Mouse (Mus musculus) embryonic facial prominence, embryonic 13.5 days (tissue): ENCODE measurements around the gene Zfp219. TPM values are rescaled to one million over a fixed set of nuclear protein-coding genes. Genes with fewer than 3 reads are reported as not detected.

Experiments used
- ATAC-seq: fragments of 200-750 bp; cut with Nextera tagmentation; 2 replicates; pipeline ENCODE4 v1.8.0; 2017; ENCODE audit warnings: low read depth; ENCODE audit not compliant: insufficient number of reproducible peaks, insufficient read depth, low FRiP score, low TSS enrichment
- H3K27ac ChIP-seq: fragments of 300-500 bp; sonication (generic); 2 replicates; pipeline ENCODE4 v1.5.1; 2015; ENCODE audit warnings: moderate library complexity, mild to moderate bottlenecking, inconsistent platforms
- H3K27me3 ChIP-seq: fragments of 300-500 bp; sonication (generic); 2 replicates; pipeline ENCODE4 v1.6.1; 2015; ENCODE audit warnings: mild to moderate bottlenecking, inconsistent platforms
- H3K36me3 ChIP-seq: fragments of 300-500 bp; sonication (generic); 2 replicates; pipeline ENCODE4 v1.6.1; 2015; ENCODE audit warnings: mild to moderate bottlenecking, inconsistent platforms
- H3K4me1 ChIP-seq: fragments of 300-500 bp; sonication (generic); 2 replicates; pipeline ENCODE4 v1.6.1; 2015; ENCODE audit warnings: inconsistent platforms
- H3K4me2 ChIP-seq: fragments of 300-500 bp; sonication (generic); 2 replicates; pipeline ENCODE4 v1.6.1; 2015; ENCODE audit warnings: moderate library complexity, mild to moderate bottlenecking, inconsistent platforms
- H3K4me3 ChIP-seq: fragments of 300-500 bp; sonication (generic); 2 replicates; pipeline ENCODE4 v1.5.1; 2015; ENCODE audit warnings: mild to moderate bottlenecking, inconsistent platforms
- H3K9ac ChIP-seq: fragments of 300-500 bp; sonication (generic); 2 replicates; pipeline ENCODE4 v1.6.1; 2015; ENCODE audit warnings: mild to moderate bottlenecking, inconsistent platforms
- H3K9me3 ChIP-seq: fragments of 300-500 bp; sonication (generic); 2 replicates; pipeline ENCODE4 v1.6.1; 2016; ENCODE audit warnings: inconsistent platforms
- WGBS: fragments of 180-500 bp; shearing (Covaris S2); methylation state at CpG from one replicate; pipeline ENCODE4 v1.1.7; 2015; ENCODE audit warnings: mixed read lengths; 5-methylcytosine and 5-hydroxymethylcytosine counted together
- polyA plus RNA-seq: library from polyadenylated mRNA; unstranded; fragments of >200 nt; fragmentation: Nextera tagmentation; extraction: Ambion mirVana; gene quantifications from 2 replicates; pipeline ENCODE4 v1.2.1, GENCODE M21; 2015

Gene Zfp219
- polyA plus RNA-seq, 1 experiment from 2014 or later, result 31.1 TPM

DNA sequence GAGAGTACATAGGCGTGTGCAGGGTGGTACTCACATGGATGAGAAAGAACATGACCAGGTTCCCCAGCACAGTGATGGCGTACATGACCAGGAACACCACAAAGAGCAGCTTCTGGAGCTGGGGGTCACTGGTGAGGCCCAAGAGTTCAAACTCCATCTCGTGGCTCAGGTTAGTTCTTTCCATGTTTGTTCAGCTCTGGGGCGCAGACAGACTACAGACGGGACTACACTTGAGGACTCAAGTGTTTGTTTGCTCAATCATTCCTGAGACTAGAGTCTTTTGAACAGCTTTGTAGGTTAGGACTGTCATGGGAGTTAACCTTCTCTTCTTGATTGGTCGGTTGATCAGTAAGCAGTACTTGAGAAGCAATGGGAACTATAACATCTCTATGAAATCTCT is 15.4 kb upstream of the Zfp219 start:
- 0 out of 2 replicates have a peak, but pooled peaks cover 3% of the 10 kb centered on the region for H3K9me3 ChIP-seq
- 93% methylated on average over 6 of the region's 6 CpGs for WGBS
- no peaks in the 10 kb centered on the region for H3K27me3 ChIP-seq
- H3K27ac ChIP-seq, result no peak overlapping the region
- H3K4me3 ChIP-seq, result no peak overlapping the region
- H3K9ac ChIP-seq, result no peak overlapping the region
- H3K4me2 ChIP-seq, result no peak overlapping the region
- ATAC-seq, result no peak
- H3K4me1 ChIP-seq, result no peaks in the 10 kb centered on the region
- no peaks in the 10 kb centered on the region for H3K36me3 ChIP-seq

GRCm38 (mm10) chr14:52026342-52026741 is 5.8 kb upstream of the Zfp219 start:
- Histone ChIP-seq H3K9me3 (no peaks in the 10 kb centered on the region), H3K27ac (no peak overlapping the region), H3K27me3 (no peaks in the 10 kb centered on the region), H3K4me1 (peaks cover 13% of the 10 kb centered on the region), H3K4me3 (no peak overlapping the region), H3K9ac (no peak overlapping the region), H3K36me3 (no peaks in the 10 kb centered on the region), H3K4me2 (no peak overlapping the region)
- ATAC-seq, result no peak
- WGBS, result 85% methylated on average over 4 of the region's 4 CpGs

- Histone ChIP-seq H3K9ac (no peak overlapping the region), H3K4me3 (no peak overlapping the region), H3K36me3 (no peaks in the 10 kb centered on the region), H3K9me3 (no peaks in the 10 kb centered on the region), H3K4me1 (peaks cover 22% of the 10 kb centered on the region), H3K4me2 (no peak overlapping the region), H3K27me3 (no peaks in the 10 kb centered on the region), H3K27ac (no peak overlapping the region)
- ATAC-seq, result no peak
- 90% methylated on average over 2 of the region's 2 CpGs for WGBS
Measured at GRCm38 (mm10) chr14:52024133-52024532, 3.6 kb upstream of the Zfp219 start.

GRCm38 (mm10) chr14:52022709-52023459 is 2.4 kb upstream of the Zfp219 start:
- ATAC-seq, result peak; percentile 23; the same call in 1 of the 2 replicates
- Histone ChIP-seq H3K4me3 (peak overlapping the region; percentile 33), H3K4me1 (peaks cover 31% of the 10 kb centered on the region), H3K36me3 (no peaks in the 10 kb centered on the region), H3K9ac (peak overlapping the region; percentile 61), H3K4me2 (peak overlapping the region; percentile 61), H3K27me3 (no peaks in the 10 kb centered on the region), H3K27ac (peak overlapping the region; percentile 88), H3K9me3 (no peaks in the 10 kb centered on the region)
- 3% methylated on average over 23 of the region's 23 CpGs for WGBS

DNA sequence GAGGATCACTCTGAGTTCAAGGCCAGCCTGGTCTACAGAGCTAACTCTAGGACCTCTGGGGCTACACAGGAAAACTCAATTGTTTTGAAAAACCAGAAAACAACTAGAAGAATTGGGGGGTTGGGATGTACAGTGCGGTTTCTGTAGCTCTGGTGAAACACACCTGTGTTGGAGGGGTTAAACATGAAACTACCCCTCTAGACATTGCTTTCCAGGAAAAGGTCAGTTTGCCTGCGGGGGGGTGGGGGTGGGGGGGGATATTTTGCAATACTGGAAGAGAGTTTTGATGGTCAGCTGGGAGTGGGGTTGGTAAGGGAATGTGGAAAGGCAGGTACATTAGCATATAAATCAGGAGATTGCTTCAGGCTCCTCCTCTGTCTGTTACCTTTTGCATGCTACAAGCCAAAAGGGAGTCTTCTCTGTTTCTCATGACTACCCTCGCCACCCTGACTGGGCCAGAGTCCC is 1.7 kb upstream of the Zfp219 start:
- Histone ChIP-seq H3K27me3 (no peaks in the 10 kb centered on the region), H3K4me1 (peaks cover 31% of the 10 kb centered on the region), H3K36me3 (no peaks in the 10 kb centered on the region), H3K9me3 (no peaks in the 10 kb centered on the region), H3K27ac (peak overlapping the region; percentile 88), H3K4me3 (0 out of 2 replicates have a peak overlapping the region, but pooled peaks have one; percentile 33), H3K4me2 (peak overlapping the region; percentile 61), H3K9ac (0 out of 2 replicates have a peak overlapping the region, but pooled peaks have one; percentile 61)
- 57% methylated on average over 3 of the region's 3 CpGs for WGBS
- ATAC-seq, result no peak

- Histone ChIP-seq H3K36me3 (no peaks in the 10 kb centered on the region), H3K9ac (no peak overlapping the region), H3K4me1 (peaks cover 31% of the 10 kb centered on the region), H3K27ac (no peak overlapping the region), H3K9me3 (no peaks in the 10 kb centered on the region), H3K4me2 (peak overlapping the region; percentile 68; the same call in 1 of the 2 replicates), H3K4me3 (no peak overlapping the region), H3K27me3 (no peaks in the 10 kb centered on the region)
- no peak for ATAC-seq
- 91% methylated on average over 8 of the region's 8 CpGs for WGBS
Measured at GRCm38 (mm10) chr14:52021568-52022212, 1.2 kb upstream of the Zfp219 start.

GRCm38 (mm10) chr14:52021138-52021529 is 601 bp upstream of the Zfp219 start:
- 77% methylated on average over 4 of the region's 4 CpGs for WGBS
- ATAC-seq, result no peak
- no peak overlapping the region for H3K9ac ChIP-seq
- peaks cover 34% of the 10 kb centered on the region for H3K4me1 ChIP-seq
- H3K36me3 ChIP-seq, result no peaks in the 10 kb centered on the region
- peak overlapping the region; percentile 68 for H3K4me2 ChIP-seq
- no peaks in the 10 kb centered on the region for H3K9me3 ChIP-seq
- peak overlapping the region; percentile 71 for H3K4me3 ChIP-seq
- H3K27me3 ChIP-seq, result no peaks in the 10 kb centered on the region
- peak overlapping the region; percentile 99 for H3K27ac ChIP-seq

- WGBS, result under 1% methylated on average over 68 of the region's 74 CpGs
- Histone ChIP-seq H3K27me3 (no peaks in the 10 kb centered on the region), H3K9me3 (no peaks in the 10 kb centered on the region), H3K27ac (peak overlapping the region; percentile 99), H3K4me1 (peaks cover 46% of the 10 kb centered on the region), H3K4me3 (peak overlapping the region; percentile 71), H3K4me2 (peak overlapping the region; percentile 68), H3K9ac (peak overlapping the region; percentile 97), H3K36me3 (no peaks in the 10 kb centered on the region)
- ATAC-seq, result peak; percentile 87
Measured at GRCm38 (mm10) chr14:52019590-52020340, 768 bp downstream of the Zfp219 start.

DNA sequence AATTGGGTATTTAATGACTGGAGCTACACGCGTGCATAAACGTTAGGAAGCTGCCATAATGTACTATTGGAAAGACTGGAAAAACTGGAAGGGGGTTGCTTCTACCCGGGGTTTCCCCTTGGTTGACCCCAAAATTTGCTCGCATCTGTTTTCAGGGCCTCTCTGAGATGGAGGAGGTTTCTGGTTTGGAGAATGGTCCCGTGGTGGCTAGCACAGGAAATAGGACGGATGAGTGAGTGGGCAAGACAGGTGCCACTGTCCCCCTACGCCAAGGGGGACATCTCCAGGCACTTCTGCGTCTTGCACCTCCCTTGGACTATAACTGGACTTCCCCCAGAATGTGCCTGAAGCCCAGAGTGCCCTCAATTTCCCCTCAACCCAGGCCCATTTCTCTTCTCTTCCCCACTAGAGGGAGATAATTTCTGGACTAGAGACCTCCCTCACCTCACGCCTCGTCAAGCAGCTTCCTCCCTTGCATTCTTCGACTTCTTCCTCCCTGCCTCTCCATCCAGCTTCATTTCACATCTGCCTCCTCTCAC is 1.4 kb downstream of the Zfp219 start:
- no peaks in the 10 kb centered on the region for H3K27me3 ChIP-seq
- WGBS, result 33% methylated on average over 12 of the region's 12 CpGs
- peak overlapping the region; percentile 99 for H3K27ac ChIP-seq
- ATAC-seq, result no peak
- no peaks in the 10 kb centered on the region for H3K9me3 ChIP-seq
- H3K4me2 ChIP-seq, result peak overlapping the region; percentile 68
- peaks cover 46% of the 10 kb centered on the region for H3K4me1 ChIP-seq
- no peaks in the 10 kb centered on the region for H3K36me3 ChIP-seq
- H3K4me3 ChIP-seq, result peak overlapping the region; percentile 71
- peak overlapping the region; percentile 97 for H3K9ac ChIP-seq

DNA sequence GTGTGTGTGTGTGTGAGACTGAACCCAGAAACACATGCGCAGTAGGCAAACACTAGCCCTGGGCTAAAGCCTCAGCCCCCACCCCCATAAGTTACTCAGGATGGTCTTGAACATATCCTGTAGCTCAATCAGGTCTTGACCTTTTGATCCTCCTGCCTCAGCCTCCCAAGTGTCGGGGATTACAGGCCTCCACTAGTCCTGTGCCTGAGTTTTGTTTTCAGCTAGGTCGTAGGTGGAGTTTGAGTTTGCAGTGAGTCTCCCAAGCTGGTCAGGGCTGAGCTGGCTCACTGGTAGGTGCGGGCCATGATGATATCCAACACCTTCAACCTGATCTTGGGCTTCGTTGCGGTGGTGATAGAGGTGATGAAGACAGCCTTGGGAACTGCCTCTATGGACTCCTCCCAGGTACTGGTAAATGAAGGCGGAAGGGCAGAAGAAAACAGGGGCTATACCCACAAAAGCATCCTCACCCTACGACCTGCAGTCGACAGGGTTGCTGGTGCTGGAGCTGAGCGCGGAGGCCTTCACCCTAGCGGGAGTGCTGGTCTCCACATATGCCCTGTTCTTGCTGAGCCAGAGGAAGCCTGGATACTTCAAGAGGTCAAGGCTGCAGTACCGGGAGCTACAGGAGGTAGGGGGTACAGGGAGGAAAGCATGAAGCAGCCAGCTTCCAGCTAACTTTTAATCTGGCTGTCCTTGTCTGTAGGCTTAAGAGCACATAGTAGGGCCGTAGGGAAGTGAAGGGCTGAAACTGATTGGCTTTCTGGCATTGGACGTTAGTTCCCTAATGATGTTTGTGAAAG is 2.1 kb downstream of the Zfp219 start:
- H3K9me3 ChIP-seq, result no peaks in the 10 kb centered on the region
- peak overlapping the region; percentile 97 for H3K9ac ChIP-seq
- H3K4me2 ChIP-seq, result peak overlapping the region; percentile 68
- H3K4me1 ChIP-seq, result peaks cover 45% of the 10 kb centered on the region
- peak overlapping the region; percentile 99; the same call in 1 of the 2 replicates for H3K27ac ChIP-seq
- H3K36me3 ChIP-seq, result no peaks in the 10 kb centered on the region
- peak overlapping the region; percentile 71 for H3K4me3 ChIP-seq
- no peaks in the 10 kb centered on the region for H3K27me3 ChIP-seq
- ATAC-seq, result no peak
- WGBS, result 89% methylated on average over 15 of the region's 15 CpGs
